Mouse (Mus musculus) lung, postnatal 14 days (tissue): ENCODE results near the gene Adarb2.
A peak's percentile ranks its signal among the peaks of the same experiment; 100 is the strongest.

Source experiments
- DNase-seq: peaks from one replicate; pipeline ENCODE4 v3.0.0; 2021

Gene Adarb2

DNA sequence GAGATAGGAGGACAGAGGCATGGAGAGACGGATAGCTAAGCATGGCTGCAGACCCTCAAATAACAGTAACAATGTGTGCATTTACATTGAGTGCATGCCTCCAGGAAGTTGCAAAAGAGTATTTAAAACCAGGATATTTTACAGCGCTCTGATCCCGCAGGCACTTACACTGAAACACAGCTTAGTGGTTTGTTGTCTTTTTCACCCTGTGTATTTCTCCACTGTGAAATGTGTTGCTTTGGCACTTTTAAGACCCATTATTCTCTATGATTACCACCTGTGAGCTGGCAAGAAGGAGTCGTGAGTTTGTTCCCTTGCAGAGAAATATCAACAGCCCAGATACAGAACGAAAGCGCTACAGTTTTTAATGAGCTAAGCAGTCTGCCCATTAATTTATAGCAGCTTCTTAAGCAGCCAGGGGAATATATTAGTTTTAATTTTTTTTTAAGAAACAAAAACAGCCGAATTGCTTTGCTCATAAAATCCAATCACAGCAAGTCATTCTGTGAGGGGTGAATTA is 167.3 kb downstream of the Adarb2 start:
- no peak for DNase-seq

DNA sequence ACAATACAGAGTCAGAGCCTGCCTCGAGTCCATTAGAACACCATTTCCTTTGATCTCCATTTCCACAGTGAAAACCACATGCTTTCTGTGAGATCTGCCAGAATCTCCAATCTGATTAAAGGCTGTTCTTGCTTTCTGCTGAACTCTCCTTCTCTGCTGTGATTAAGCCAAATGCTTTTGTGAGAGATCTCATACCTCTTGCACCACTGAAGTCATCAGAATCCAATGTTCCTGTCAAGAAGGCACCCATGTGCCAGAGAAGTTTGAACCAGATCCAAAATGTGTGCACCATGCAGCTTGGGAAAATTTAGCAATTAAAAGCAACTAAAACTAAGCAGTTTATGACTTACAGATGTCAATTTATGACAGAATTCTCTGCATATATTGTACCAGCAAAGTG is 185.9 kb downstream of the Adarb2 start:
- DNase-seq = no peak

GRCm38 (mm10) chr13:8400265-8401041 is 197.8 kb downstream of the Adarb2 start:
- no peak for DNase-seq

DNA sequence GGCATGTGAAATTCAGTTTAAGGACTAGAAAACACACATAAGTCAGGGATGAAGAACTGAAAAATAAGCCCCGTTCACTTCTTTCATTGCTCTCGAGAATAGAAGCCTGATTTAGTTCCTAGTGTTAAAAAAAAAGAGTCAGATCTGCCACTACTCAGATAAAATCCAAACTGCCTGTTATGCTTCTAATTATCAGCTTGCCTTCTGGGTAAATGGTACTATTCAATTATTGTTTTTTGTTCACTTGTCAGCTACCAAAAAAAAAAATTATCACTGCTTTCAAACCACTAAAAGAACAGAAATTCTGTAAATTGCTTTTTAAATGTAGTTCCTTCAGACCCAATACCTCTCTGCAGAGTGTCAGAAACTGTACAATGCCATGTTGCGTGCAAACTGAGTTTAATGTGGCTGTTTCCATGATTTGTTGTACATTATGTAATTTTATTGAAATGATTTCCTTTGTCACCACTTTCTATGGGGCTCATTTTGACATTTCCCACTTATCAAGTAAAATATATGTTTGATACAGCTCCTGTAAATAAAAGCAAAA is 199.7 kb downstream of the Adarb2 start:
- DNase-seq = no peak

DNA sequence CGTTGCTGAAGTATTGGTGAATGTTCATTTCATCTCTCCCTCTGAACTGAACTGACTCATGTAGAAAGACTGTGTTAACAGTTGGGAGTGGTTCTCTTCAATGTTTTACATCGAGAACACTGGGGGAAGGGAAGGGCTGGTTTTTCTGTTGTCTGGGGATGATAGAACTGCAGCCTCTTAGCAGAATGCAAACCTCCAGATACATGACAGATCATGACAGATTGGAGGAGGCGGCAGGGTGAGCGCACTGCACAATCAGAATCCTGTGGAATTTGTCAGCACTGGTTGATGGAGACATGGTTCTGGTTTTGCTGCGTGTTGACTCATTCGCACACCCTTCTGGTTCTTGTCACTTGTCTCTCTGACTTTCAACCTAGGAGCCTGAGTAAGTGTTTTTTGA is 203.4 kb downstream of the Adarb2 start:
- DNase-seq = no peak

DNA sequence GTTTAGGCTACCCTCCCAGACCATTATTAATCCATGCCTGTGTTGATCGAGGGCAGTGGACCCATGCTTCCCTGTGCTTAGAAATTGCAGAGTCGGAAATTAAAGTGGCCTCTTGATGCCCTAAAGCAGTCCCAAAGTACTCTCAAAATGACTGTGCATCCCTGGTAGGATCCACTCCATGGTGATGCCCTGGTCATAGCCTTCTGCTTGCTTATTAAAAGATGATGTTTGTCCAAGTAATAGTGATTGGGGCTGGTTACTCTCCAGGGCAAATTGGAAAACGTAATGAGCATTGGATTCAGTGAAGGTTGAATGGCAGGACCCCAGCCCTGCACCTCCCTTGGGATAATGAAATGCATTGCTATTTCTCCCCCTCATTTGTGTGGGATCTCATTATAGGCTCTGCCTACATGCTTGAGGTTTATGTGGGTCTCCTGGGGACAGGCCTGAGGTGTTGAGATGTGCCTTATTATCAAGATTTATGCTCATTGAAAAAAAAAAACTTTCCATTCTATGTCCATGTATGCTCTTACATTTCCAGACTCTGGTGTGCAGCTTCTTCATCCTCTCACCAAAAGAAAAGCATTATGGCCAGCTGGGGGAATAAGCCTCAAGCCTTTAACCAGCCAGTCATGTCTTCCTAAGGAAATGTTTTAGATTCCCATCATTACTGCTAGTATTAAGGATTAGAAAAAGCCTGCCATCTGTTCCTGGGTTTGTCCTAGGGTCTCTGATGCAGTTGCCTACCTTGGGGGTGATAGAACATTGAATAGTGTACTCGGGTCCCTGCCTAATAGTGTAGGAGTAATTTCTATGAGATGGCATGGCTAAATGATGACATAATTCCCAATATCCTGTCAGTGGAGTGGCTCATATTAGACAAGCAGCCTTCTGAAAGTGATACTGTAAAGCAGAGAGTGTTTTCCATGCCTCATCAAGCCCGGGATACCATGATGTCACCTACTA is 208.0 kb downstream of the Adarb2 start:
- DNase-seq = no peak

DNA sequence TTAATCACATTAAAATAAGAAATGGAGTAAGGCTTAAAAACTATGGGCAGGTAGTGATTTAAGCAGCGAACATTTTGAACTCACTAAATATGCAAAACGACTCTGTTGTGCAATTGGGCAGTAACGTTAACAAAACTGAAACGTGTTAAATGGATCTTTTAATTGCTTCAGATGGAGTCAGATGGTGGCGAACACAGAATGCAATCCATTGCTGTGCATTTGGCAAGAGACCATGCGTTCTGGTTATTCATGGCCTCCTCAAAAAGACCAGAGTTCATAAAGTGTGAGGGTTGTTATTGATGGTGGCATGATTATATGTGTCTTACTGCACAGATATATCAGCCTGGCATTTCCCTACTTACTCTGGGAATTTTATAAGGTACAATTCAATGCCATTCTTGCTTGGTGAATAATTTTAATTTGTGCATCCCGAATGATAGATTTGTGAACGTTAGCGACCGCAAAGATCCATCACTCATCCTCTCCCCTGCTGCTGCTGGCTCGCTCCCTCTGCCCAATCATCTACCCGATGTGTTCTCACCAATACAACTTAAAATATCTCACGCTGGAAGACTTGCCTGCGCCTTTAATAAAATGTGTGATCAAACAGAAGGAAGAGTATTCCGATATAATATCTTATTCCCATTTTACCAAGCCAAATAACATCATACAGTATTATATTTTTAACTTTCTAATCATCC is 221.5 kb downstream of the Adarb2 start:
- DNase-seq = no peak

GRCm38 (mm10) chr13:8439188-8439835 is 236.6 kb downstream of the Adarb2 start:
- DNase-seq = no peak

GRCm38 (mm10) chr13:8445415-8445814 is 242.7 kb downstream of the Adarb2 start:
- no peak for DNase-seq

DNA sequence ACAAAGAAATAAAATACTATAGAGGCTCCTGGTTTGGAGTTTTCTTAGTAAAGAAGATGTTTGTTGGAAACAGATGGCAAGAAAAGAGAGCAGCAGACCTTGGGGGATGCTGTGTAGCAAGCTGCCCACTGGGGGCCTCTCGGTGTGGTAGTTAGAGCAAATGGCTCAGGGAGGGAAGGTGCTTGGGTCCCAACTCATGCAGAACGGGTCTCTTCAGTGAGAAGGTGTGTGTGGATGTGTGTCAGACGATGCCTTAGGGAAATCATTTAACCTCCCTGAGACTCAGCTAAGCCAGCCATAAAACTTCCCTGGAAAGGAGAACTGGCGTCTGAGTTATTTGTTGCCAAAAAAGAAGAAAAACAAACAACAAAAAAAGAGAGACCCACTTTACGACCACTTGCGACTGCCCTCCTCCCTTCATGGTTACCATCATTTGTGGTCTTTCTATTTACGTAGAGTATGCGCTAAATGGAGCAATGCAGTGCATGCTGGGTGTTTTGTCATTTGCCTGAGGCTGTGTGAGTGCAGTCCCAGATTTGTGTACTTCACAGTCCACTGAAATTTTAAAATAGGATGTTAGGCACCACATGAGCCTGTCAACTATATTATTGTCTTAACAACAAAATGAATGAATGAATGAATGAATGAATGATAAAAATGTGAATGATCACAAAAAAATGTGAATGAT is 245.7 kb downstream of the Adarb2 start:
- DNase-seq = no peak

DNA sequence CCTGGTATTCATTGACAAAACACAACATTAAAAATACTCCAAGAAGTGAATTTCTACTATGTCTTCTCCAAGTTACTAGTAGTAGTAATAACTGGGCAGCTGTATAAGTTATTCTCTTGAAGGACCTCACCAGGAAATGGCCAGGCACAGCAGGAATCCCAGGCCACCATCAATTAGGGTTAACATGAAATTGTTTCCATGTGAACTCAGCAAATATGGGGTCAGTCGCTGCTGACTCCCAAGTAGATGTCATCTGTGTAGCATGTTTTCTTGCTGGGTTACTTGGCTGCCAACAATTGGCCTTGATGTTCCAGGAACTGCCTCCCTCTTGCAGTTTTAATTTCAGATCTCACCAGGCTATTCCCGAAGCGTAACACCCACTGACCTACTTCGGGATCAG is 248.9 kb downstream of the Adarb2 start:
- DNase-seq = no peak

GRCm38 (mm10) chr13:8456886-8457285 is 254.2 kb downstream of the Adarb2 start:
- peak; percentile 1 for DNase-seq

DNA sequence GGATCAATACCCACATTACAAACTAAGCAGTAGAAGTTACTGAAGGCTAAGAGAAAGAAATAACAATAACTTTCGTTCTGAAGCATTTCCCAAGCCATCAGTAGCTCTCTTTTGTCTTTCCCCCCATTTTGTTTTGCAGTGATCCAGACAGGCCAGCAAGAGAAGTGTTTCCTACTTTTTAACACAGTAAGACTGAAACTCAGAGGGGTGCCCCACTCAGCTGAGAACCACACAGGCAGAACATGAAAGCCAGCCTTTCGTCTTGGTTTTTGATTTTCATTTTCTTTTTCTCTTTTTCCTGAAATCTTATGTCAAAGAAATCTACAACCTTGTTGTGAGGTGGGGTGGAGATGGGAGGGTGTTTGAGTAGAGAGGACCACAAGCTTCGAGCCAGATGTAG is 255.2 kb downstream of the Adarb2 start:
- DNase-seq = no peak

DNA sequence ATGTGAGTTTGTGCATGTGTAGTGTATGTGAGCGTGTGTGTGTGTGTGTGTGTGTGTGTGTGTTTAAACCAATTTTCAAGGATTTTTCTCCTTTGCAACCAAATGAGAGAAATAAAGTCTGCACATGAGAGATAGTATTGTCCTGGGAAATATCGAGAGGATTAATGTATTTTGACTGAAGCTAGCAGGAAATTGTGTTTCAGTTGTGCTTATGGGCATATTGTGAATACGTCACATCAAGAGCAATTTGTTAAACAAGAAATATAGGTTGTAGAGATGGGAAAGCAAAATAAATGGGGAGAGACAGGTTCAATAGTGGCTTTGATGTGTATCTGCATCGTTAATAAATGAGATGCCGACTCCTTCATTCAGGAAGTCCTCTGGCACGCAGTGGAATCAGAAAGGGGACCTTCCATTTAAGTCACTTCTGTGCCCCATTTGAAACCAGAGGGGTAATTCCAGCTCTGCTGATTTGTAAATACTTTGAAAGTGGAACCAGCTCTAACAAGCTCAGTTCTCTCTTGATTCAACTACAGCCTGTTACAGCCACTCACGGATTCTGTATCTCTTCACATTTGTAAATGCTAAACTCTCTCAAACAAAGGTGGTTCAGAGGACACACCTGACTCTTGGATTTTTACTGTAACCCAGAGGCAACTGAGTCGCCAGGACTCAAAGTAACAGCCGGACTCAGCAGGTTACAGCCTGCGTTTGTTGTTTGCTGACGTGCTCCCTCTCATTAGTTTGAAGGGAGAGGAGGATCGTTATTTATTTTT is 265.1 kb downstream of the Adarb2 start:
- no peak for DNase-seq

DNA sequence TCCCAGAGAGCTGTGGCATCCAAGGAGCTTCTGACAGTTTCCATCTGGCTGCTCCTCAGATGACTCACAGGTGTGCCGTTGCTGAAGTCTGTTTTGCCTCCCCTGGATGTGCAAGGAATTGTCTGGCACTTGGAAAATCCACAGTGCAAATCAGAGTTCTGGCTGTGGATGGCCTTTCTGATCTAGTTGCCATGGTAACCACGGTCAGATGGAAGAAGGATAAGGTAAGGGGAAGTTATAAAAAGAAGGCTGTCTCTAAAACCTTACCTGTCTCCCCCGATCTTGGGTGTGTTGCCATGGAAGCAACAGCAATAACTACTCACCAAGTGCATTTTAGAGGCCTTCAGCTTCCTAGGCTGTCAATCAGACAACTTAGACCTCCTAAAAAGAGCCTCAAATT is 273.6 kb downstream of the Adarb2 start:
- no peak for DNase-seq

DNA sequence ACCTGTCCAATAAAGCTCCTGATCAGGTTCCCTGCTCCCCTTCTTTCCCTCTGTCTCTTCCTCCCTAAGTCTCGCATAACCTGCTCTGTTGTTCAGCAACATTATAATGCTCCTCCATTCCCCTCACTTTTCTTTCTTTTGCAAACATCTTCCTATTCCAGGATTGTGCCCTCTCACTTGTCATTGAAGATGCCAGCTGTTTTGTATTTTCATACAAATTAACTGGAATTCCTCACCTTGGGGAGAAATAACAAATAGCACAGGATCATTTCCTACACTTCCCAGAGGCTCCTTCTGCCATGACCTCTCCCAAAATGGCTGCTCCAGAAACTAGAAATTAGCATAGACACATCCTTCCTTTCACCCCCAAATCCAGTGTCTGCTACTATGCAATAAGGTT is 276.1 kb downstream of the Adarb2 start:
- no peak for DNase-seq

GRCm38 (mm10) chr13:8479970-8480369 is 277.3 kb downstream of the Adarb2 start:
- DNase-seq = no peak

GRCm38 (mm10) chr13:8481347-8481746 is 278.7 kb downstream of the Adarb2 start:
- no peak for DNase-seq

- peak; percentile 54 for DNase-seq
Observed at GRCm38 (mm10) chr13:8484592-8485272, 282.1 kb downstream of the Adarb2 start.

GRCm38 (mm10) chr13:8487756-8488434 is 285.2 kb downstream of the Adarb2 start:
- DNase-seq = no peak
